Mouse (Mus musculus) lung, postnatal 10 days (tissue): ENCODE measurements around the gene Dcaf11.

Experiments
- DNase-seq: peaks from one replicate; pipeline ENCODE4 v3.0.0; 2021

Dcaf11 gene

GRCm38 (mm10) chr14:55585566-55585960, 25.8 kb downstream of the Dcaf11 start:
- DNase-seq: no peak

- DNase-seq: no peak
Observed at GRCm38 (mm10) chr14:55586149-55586548, 26.3 kb downstream of the Dcaf11 start.

GRCm38 (mm10) chr14:55589271-55589670, 29.5 kb downstream of the Dcaf11 start:
- no peak for DNase-seq

GRCm38 (mm10) chr14:55589771-55590448, 30.1 kb downstream of the Dcaf11 start:
- no peak for DNase-seq

- peak; percentile 99 for DNase-seq
Observed at GRCm38 (mm10) chr14:55590748-55591330, 31.0 kb downstream of the Dcaf11 start, which contains the start of gene Psme2. Psme2 (minus strand) TSS chr14:55591113.

GRCm38 (mm10) chr14:55591331-55591891, 31.6 kb downstream of the Dcaf11 start, which contains the start of gene Rnf31:
Rnf31 (plus strand) TSS chr14:55591708.
- DNase-seq: peak; percentile 98

- DNase-seq: peak; percentile 30
Observed at GRCm38 (mm10) chr14:55592226-55592625, 32.4 kb downstream of the Dcaf11 start.

GRCm38 (mm10) chr14:55596036-55596690, 36.4 kb downstream of the Dcaf11 start:
- no peak for DNase-seq

- no peak for DNase-seq
Observed at GRCm38 (mm10) chr14:55598521-55599390, 39.0 kb downstream of the Dcaf11 start.

GRCm38 (mm10) chr14:55603271-55603632, 43.4 kb downstream of the Dcaf11 start, which contains the start of gene Irf9:
Irf9 (plus strand) TSS chr14:55603571.
- DNase-seq: no peak

- peak; percentile 97 for DNase-seq
Observed at GRCm38 (mm10) chr14:55603633-55604576, 44.1 kb downstream of the Dcaf11 start.

GRCm38 (mm10) chr14:55604823-55605222, 45.0 kb downstream of the Dcaf11 start:
- DNase-seq: no peak

GRCm38 (mm10) chr14:55605743-55606459, 46.1 kb downstream of the Dcaf11 start:
- DNase-seq: no peak

- DNase-seq: no peak
Observed at GRCm38 (mm10) chr14:55608339-55608738, 48.5 kb downstream of the Dcaf11 start.

- no peak for DNase-seq
Observed at GRCm38 (mm10) chr14:55613346-55613745, 53.5 kb downstream of the Dcaf11 start.

GRCm38 (mm10) chr14:55614565-55615178, 54.9 kb downstream of the Dcaf11 start:
- DNase-seq: no peak

- DNase-seq: no peak
Observed at GRCm38 (mm10) chr14:55615876-55616275, 56.1 kb downstream of the Dcaf11 start.

GRCm38 (mm10) chr14:55616844-55617243, 57.0 kb downstream of the Dcaf11 start:
- no peak for DNase-seq

- DNase-seq: peak; percentile 45
Observed at GRCm38 (mm10) chr14:55617822-55618221, 58.0 kb downstream of the Dcaf11 start, which contains the start of gene Rec8. Rec8 (plus strand) TSS chr14:55618037.
